Mouse (Mus musculus): ENCODE results near the gene Vmn2r31. TPM values are rescaled to one million over a fixed set of nuclear protein-coding genes. Genes with fewer than 3 reads are reported as not detected.
"Not testable (repeated sequence)": the region's sequence is repeated elsewhere in the genome, so short reads cannot be mapped to it uniquely, and the experiment has no call there.

The Vmn2r31 gene
- not detected for total RNA-seq (2022)

GRCm38 (mm10) chr7:7399603-7400002 is at the start of gene Vmn2r31:
TSS of gene Vmn2r31 (minus strand) at chr7:7399703.
- DNase-seq (ENCODE audit: low spot score in 2 of 2) = not testable (repeated sequence)

GRCm38 (mm10) chr7:7374431-7374830 is 25.1 kb downstream of the Vmn2r31 start, which contains the start of gene Gm45783:
TSS of gene Gm45783 (minus strand) at chr7:7374573.
- DNase-seq (ENCODE audit: low spot score in 2 of 2) = not testable (repeated sequence)

- DNase-seq (ENCODE audit: low spot score in 2 of 2) = not testable (repeated sequence)
These were observed 62.0 kb downstream of the Vmn2r31 start, which contains the start of gene Vmn2r30 for GRCm38 (mm10) chr7:7337509-7337908. TSS of gene Vmn2r30 (minus strand) at chr7:7337609.

Other genes starting within 250 kb of the Vmn2r31 start
- 1 to 10 TPM; 1.3 to 2.6 (median 1.9) TPM for gene Zfp418, start 228.4 kb downstream of the Vmn2r31 start, total RNA-seq (2022)
- 1 to 10 TPM; 2.2 to 3.2 (median 2.3) TPM for gene Zfp772, start 189.7 kb downstream of the Vmn2r31 start, total RNA-seq (2022)
- gene Vmn2r29, start 152.4 kb downstream of the Vmn2r31 start, total RNA-seq (2022) = under 1 TPM in 2 of 4 experiments, not detected in 2; 0.18 to 0.21 TPM
- gene Gm45844, start 121.4 kb downstream of the Vmn2r31 start, total RNA-seq (2022) = 1 to 10 TPM in 2 of 4 experiments, under 1 TPM in 2; 0.43 to 2.9 (median 1.9) TPM
- gene Clcn4, start 98.9 kb downstream of the Vmn2r31 start, total RNA-seq (2022) = 10 to 100 TPM; 34.5 to 39.9 (median 36.4) TPM
- gene Vmn2r30, start 62.1 kb downstream of the Vmn2r31 start, total RNA-seq (2022) = not detected
- gene Gm45783, start 25.1 kb downstream of the Vmn2r31 start, total RNA-seq (2022) = not detected
- gene Vmn2r32, start 80.3 kb upstream of the Vmn2r31 start, total RNA-seq (2022) = not detected
- gene Vmn2r33, start 167.1 kb upstream of the Vmn2r31 start, total RNA-seq (2022) = not detected